Mouse (Mus musculus): ENCODE measurements around the gene Plaa. TPM values are rescaled to one million over a fixed set of nuclear protein-coding genes. Genes with fewer than 3 reads are reported as not detected.

Plaa gene
- total RNA-seq (2023) = 50.1 and 60.0 TPM in 2 replicates

GRCm38 (mm10) chr4:94603031-94603629 lies at the start of gene Plaa:
Plaa (minus strand) TSS chr4:94603244.

GRCm38 (mm10) chr4:94649920-94650319 lies 46.9 kb upstream of the Plaa start, which contains the start of gene Lrrc19:
Lrrc19 (minus strand) TSS chr4:94650144.

GRCm38 (mm10) chr4:94613972-94614626 lies 11.1 kb upstream of the Plaa start, which contains the start of gene Ift74:
Ift74 (plus strand) TSS chr4:94614491.

GRCm38 (mm10) chr4:94556265-94557054 lies 46.6 kb downstream of the Plaa start, which contains the start of the genes Gm10306 and Caap1:
Gm10306 (plus strand) TSS chr4:94556546.
Caap1 (minus strand) TSS chr4:94556796.

Other genes with a start within 250 kb of the Plaa start
- gene Gm10306, start 46.7 kb downstream of the Plaa start, total RNA-seq (2023) = not detected in 2 replicates
- 5.6 TPM in 2 replicates for gene Caap1, start 46.4 kb downstream of the Plaa start, total RNA-seq (2023)
- 0.68 and 1.4 TPM in 2 replicates for gene Ift74, start 11.2 kb upstream of the Plaa start, total RNA-seq (2023)
- gene Lrrc19, start 46.9 kb upstream of the Plaa start, total RNA-seq (2023) = not detected in 2 replicates
- gene Tek, start 136.0 kb upstream of the Plaa start, total RNA-seq (2023) = 0.09 and 0.14 TPM in 2 replicates